Mouse (Mus musculus) midbrain, embryonic 12.5 days (tissue): Measurements from ENCODE around the gene Lsm2. TPM values are rescaled to one million over a fixed set of nuclear protein-coding genes. Genes with fewer than 3 reads are reported as not detected.
"Not testable (repeated sequence)": the region's sequence is repeated elsewhere in the genome, so short reads cannot be mapped to it uniquely, and the experiment has no call there.

Experiments
- ATAC-seq: fragments of 200-750 bp; cut with Nextera tagmentation; 2 replicates; pipeline ENCODE4 v1.8.0; 2017; ENCODE audit warnings: low read depth, moderate TSS enrichment, moderate library complexity; ENCODE audit not compliant: low FRiP score
- H3K27ac ChIP-seq: fragments of 300-500 bp; sonication (generic); replicated peaks from 2 replicates; pipeline ENCODE4 v1.5.1; 2016; ENCODE audit warnings: mild to moderate bottlenecking
- H3K27me3 ChIP-seq: fragments of 300-500 bp; sonication (generic); 2 replicates; pipeline ENCODE4 v1.6.1; 2016; ENCODE audit warnings: mild to moderate bottlenecking
- H3K36me3 ChIP-seq: fragments of 300-500 bp; sonication (generic); 2 replicates; pipeline ENCODE4 v1.6.1; 2016
- H3K4me1 ChIP-seq: fragments of 300-500 bp; sonication (generic); 2 replicates; pipeline ENCODE4 v1.6.1; 2016
- H3K4me2 ChIP-seq: fragments of 300-500 bp; sonication (generic); replicated peaks from 2 replicates; pipeline ENCODE4 v1.6.1; 2016; ENCODE audit warnings: mild to moderate bottlenecking, moderate library complexity
- H3K4me3 ChIP-seq: fragments of 300-500 bp; sonication (generic); 2 replicates; pipeline ENCODE4 v1.5.1; 2016; ENCODE audit warnings: mild to moderate bottlenecking
- H3K9ac ChIP-seq: fragments of 300-500 bp; sonication (generic); replicated peaks from 2 replicates; pipeline ENCODE4 v1.6.1; 2016; ENCODE audit warnings: mild to moderate bottlenecking, moderate library complexity
- H3K9me3 ChIP-seq: fragments of 300-500 bp; sonication (generic); 2 replicates; pipeline ENCODE4 v1.6.1; 2016; ENCODE audit warnings: mild to moderate bottlenecking
- WGBS: fragments of 180-500 bp; shearing (Covaris S2); methylation state at CpG from one replicate; pipeline ENCODE4 v1.1.7; 2016; 5-methylcytosine and 5-hydroxymethylcytosine counted together
- polyA plus RNA-seq: library from polyadenylated mRNA; unstranded; fragments of >200 nt; fragmentation: Nextera tagmentation; extraction: Ambion mirVana; gene quantifications from 2 replicates; pipeline ENCODE4 v1.2.1, GENCODE M21; 2016

Lsm2 gene
- polyA plus RNA-seq, 1 experiment from 2014 or later, result 202 TPM

- 20% methylated on average over 4 of the region's 4 CpGs for WGBS
- H3K27ac ChIP-seq, result peak overlapping the region; percentile 60; the same call in 1 of the 2 replicates
- H3K36me3 ChIP-seq, result peaks cover 18% of the 10 kb centered on the region
- H3K4me3 ChIP-seq, result no peak overlapping the region
- 0 out of 2 replicates have a peak overlapping the region, but pooled peaks have one; percentile 5 for H3K4me2 ChIP-seq
- no peak overlapping the region for H3K9ac ChIP-seq
- no peak for ATAC-seq
- no peaks in the 10 kb centered on the region for H3K9me3 ChIP-seq
- H3K27me3 ChIP-seq, result peaks cover 3% of the 10 kb centered on the region; the same call in 1 of the 2 replicates
- H3K4me1 ChIP-seq, result peaks cover 10% of the 10 kb centered on the region
Measured at GRCm38 (mm10) chr17:34949553-34949969, 32.1 kb upstream of the Lsm2 start.

- WGBS, result 32% methylated on average over 10 of the region's 10 CpGs
- Histone ChIP-seq H3K36me3 (peaks cover 18% of the 10 kb centered on the region), H3K4me1 (peaks cover 10% of the 10 kb centered on the region), H3K4me2 (peak overlapping the region; percentile 70), H3K27ac (peak overlapping the region; percentile 88), H3K4me3 (peak overlapping the region; percentile 80), H3K9me3 (no peaks in the 10 kb centered on the region), H3K9ac (peak overlapping the region; percentile 97), H3K27me3 (peaks cover 15% of the 10 kb centered on the region)
- no peak for ATAC-seq
Measured at GRCm38 (mm10) chr17:34950514-34951455, 30.9 kb upstream of the Lsm2 start.

GRCm38 (mm10) chr17:34951636-34952377, 29.9 kb upstream of the Lsm2 start:
- Histone ChIP-seq H3K36me3 (peaks cover 18% of the 10 kb centered on the region), H3K27me3 (peaks cover 19% of the 10 kb centered on the region), H3K27ac (peak overlapping the region; percentile 88), H3K9ac (peak overlapping the region; percentile 97), H3K4me2 (peak overlapping the region; percentile 70), H3K9me3 (no peaks in the 10 kb centered on the region), H3K4me3 (peak overlapping the region; percentile 80), H3K4me1 (peaks cover 10% of the 10 kb centered on the region)
- under 1% methylated on average over 29 of the region's 29 CpGs for WGBS
- no peak; the same call in none of the 2 replicates for ATAC-seq

- H3K27ac ChIP-seq, result peak overlapping the region; percentile 88
- WGBS, result under 1% methylated on average over 23 of the region's 23 CpGs
- peak overlapping the region; percentile 80 for H3K4me3 ChIP-seq
- H3K27me3 ChIP-seq, result peaks cover 26% of the 10 kb centered on the region
- H3K4me2 ChIP-seq, result peak overlapping the region; percentile 70
- H3K4me1 ChIP-seq, result peaks cover 10% of the 10 kb centered on the region
- peaks cover 18% of the 10 kb centered on the region for H3K36me3 ChIP-seq
- peak; percentile 85 for ATAC-seq
- H3K9me3 ChIP-seq, result no peaks in the 10 kb centered on the region
- peak overlapping the region; percentile 97 for H3K9ac ChIP-seq
Measured at GRCm38 (mm10) chr17:34952378-34953040, 29.2 kb upstream of the Lsm2 start.

- ATAC-seq, result no peak
- 0 out of 2 replicates have a peak overlapping the region, but pooled peaks have one; percentile 41 for H3K4me2 ChIP-seq
- peaks cover 10% of the 10 kb centered on the region for H3K4me1 ChIP-seq
- H3K9me3 ChIP-seq, result no peaks in the 10 kb centered on the region
- peak overlapping the region; percentile 88; the same call in 1 of the 2 replicates for H3K27ac ChIP-seq
- peaks cover 29% of the 10 kb centered on the region for H3K27me3 ChIP-seq
- 93% methylated on average over 3 of the region's 3 CpGs for WGBS
- no peak overlapping the region for H3K9ac ChIP-seq
- H3K36me3 ChIP-seq, result peaks cover 18% of the 10 kb centered on the region
- 0 out of 2 replicates have a peak overlapping the region, but pooled peaks have one; percentile 80 for H3K4me3 ChIP-seq
Measured at GRCm38 (mm10) chr17:34953258-34953657, 28.4 kb upstream of the Lsm2 start.

- H3K9ac ChIP-seq, result no peak overlapping the region
- H3K4me1 ChIP-seq, result peaks cover 10% of the 10 kb centered on the region
- no peak overlapping the region for H3K4me2 ChIP-seq
- 92% methylated on average over 4 of the region's 4 CpGs for whole genome bisulfite sequencing
- peaks cover 29% of the 10 kb centered on the region for H3K27me3 ChIP-seq
- H3K9me3 ChIP-seq, result no peaks in the 10 kb centered on the region
- no peak overlapping the region for H3K27ac ChIP-seq
- no peak overlapping the region for H3K4me3 ChIP-seq
- H3K36me3 ChIP-seq, result peaks cover 18% of the 10 kb centered on the region
- ATAC-seq, result no peak
Measured at GRCm38 (mm10) chr17:34953904-34954303, 27.8 kb upstream of the Lsm2 start.

- ATAC-seq, result no peak
- Histone ChIP-seq H3K4me2 (no peak overlapping the region), H3K27ac (no peak overlapping the region), H3K27me3 (peaks cover 30% of the 10 kb centered on the region), H3K36me3 (peaks cover 12% of the 10 kb centered on the region), H3K9ac (0 out of 2 replicates have a peak overlapping the region, but pooled peaks have one; percentile 2), H3K9me3 (no peaks in the 10 kb centered on the region), H3K4me3 (no peak overlapping the region), H3K4me1 (peaks cover 16% of the 10 kb centered on the region)
- 85% methylated on average over 4 of the region's 4 CpGs for WGBS
Measured at GRCm38 (mm10) chr17:34954831-34955230, 26.8 kb upstream of the Lsm2 start.

- no peak overlapping the region for H3K27ac ChIP-seq
- no peaks in the 10 kb centered on the region for H3K9me3 ChIP-seq
- peaks cover 12% of the 10 kb centered on the region for H3K4me1 ChIP-seq
- H3K9ac ChIP-seq, result no peak overlapping the region
- H3K27me3 ChIP-seq, result peaks cover 39% of the 10 kb centered on the region
- H3K4me2 ChIP-seq, result no peak overlapping the region
- H3K36me3 ChIP-seq, result peaks cover 1% of the 10 kb centered on the region; the same call in 1 of the 2 replicates
- H3K4me3 ChIP-seq, result no peak overlapping the region
- 80% methylated on average over 3 of the region's 3 CpGs for WGBS
- no peak for ATAC-seq
Measured at GRCm38 (mm10) chr17:34955884-34956283, 25.8 kb upstream of the Lsm2 start.

GRCm38 (mm10) chr17:34956340-34956739, 25.3 kb upstream of the Lsm2 start:
- no peak for ATAC-seq

GRCm38 (mm10) chr17:34957291-34957690, 24.4 kb upstream of the Lsm2 start:
- H3K4me3 ChIP-seq, H3K4me2 ChIP-seq, H3K9ac ChIP-seq, H3K27ac ChIP-seq, H3K36me3 ChIP-seq, ATAC-seq, H3K9me3 ChIP-seq: not testable (repeated sequence)
- WGBS, result 17% methylated on average over 36 of the region's 40 CpGs
- Histone ChIP-seq H3K27me3 (peaks cover 51% of the 10 kb centered on the region), H3K4me1 (peaks cover 11% of the 10 kb centered on the region)

More at GRCm38 (mm10) chr17:34956340-34956739, 25.3 kb upstream of the Lsm2 start:
- Histone ChIP-seq H3K4me1 (peaks cover 11% of the 10 kb centered on the region), H3K27me3 (peaks cover 42% of the 10 kb centered on the region), H3K4me3 (no peak overlapping the region), H3K9ac (no peak overlapping the region), H3K27ac (no peak overlapping the region), H3K4me2 (no peak overlapping the region), H3K36me3 (no peaks in the 10 kb centered on the region), H3K9me3 (no peaks in the 10 kb centered on the region)
- 58% methylated on average over 1 of the region's 1 CpGs for WGBS

GRCm38 (mm10) chr17:34957966-34958365, 23.7 kb upstream of the Lsm2 start:
- H3K9ac ChIP-seq, H3K9me3 ChIP-seq, ATAC-seq, H3K4me3 ChIP-seq, H3K4me2 ChIP-seq, H3K27ac ChIP-seq, H3K36me3 ChIP-seq: not testable (repeated sequence)
- Histone ChIP-seq H3K4me1 (peaks cover 11% of the 10 kb centered on the region), H3K27me3 (peaks cover 58% of the 10 kb centered on the region)
- WGBS, result 26% methylated on average over 28 of the region's 40 CpGs
